Comparison of ENCODE assay signal across 23 mouse cellular contexts in the genomic region with DNA sequence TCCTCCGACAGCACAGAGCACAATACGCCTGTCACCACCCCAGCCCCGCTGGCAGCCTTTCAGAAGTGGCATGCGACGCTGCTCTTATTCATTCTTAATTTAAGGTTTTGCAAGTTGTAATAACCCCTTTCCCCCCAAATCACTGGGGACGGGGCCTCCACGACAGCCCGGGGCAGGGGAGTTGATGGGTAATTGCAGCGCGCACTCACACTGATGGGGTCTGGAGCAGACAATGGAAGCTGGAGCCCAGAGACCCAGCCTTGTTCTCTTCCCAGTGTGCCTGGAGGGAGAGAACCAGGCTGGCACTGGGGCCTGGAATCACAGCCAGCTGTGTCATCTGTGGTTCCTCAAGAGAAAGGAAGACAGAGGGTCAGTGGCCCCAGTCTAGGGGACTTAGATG. TPM values are rescaled to one million over a fixed set of nuclear protein-coding genes. Genes with fewer than 3 reads are reported as not detected.
A peak's percentile ranks its signal among the peaks of the same experiment; 100 is the strongest.
DNase-seq lines count a peak whose midpoint lies in the region; ATAC-seq lines count a peak whose summit lies in the region.
"Had no signal": no experiment of that assay in that cellular context is flagged by ENCODE, and none has a peak within 500 bp of the region (broad histone marks: within the 10 kb centered on the region; RNA-seq: fewer than 3 reads in every experiment).

No protein-coding gene starts in this region.

- DNase-seq in forebrain, embryonic 10.5 days (ENCODE audit: extremely low spot score, low spot score): no peak
- DNase-seq in thymus, postnatal 14 days: no peak
- DNase-seq: adrenal gland, postnatal 25 days; cerebellum, adult 9-10 months; gastrocnemius, postnatal 14 days; kidney, adult 9 months; kidney, postnatal 25 days; layer of hippocampus, postnatal 36 days; right cerebral cortex, postnatal 14 days; thymus, adult 2 months had no signal

- H3K4me1 ChIP-seq in forebrain, embryonic 12.5 days: peaks cover 15% of the 10 kb centered on the region
- peaks cover 55% of the 10 kb centered on the region for H3K4me1 ChIP-seq in forebrain, embryonic 10.5 days
- peaks cover 53% of the 10 kb centered on the region for H3K4me1 ChIP-seq in heart, embryonic 15.5 days (replicated peaks)
- H3K4me1 ChIP-seq in heart, embryonic 11.5 days (ENCODE audit: control insufficient read depth, insufficient read depth, low read length): peaks cover 32% of the 10 kb centered on the region
- peaks cover 25% of the 10 kb centered on the region for H3K4me1 ChIP-seq in neural tube, embryonic 13.5 days (replicated peaks)
- peaks cover 15% of the 10 kb centered on the region for H3K4me1 ChIP-seq in neural tube, embryonic 15.5 days
- no peaks in the 10 kb centered on the region; the same call in 1 of the 2 replicates for H3K4me1 ChIP-seq in forebrain, embryonic 16.5 days (replicated peaks; ENCODE audit: control insufficient read depth, insufficient read depth, low read length)

- H3K9me3 ChIP-seq in forebrain, embryonic 12.5 days: no peaks in the 10 kb centered on the region
- H3K9me3 ChIP-seq in forebrain, embryonic 10.5 days: no peaks in the 10 kb centered on the region
- no peaks in the 10 kb centered on the region for H3K9me3 ChIP-seq in heart, embryonic 15.5 days (replicated peaks)
- H3K9me3 ChIP-seq in heart, embryonic 11.5 days (replicated peaks; ENCODE audit: control insufficient read depth, low read length): no peaks in the 10 kb centered on the region
- no peaks in the 10 kb centered on the region for H3K9me3 ChIP-seq in neural tube, embryonic 13.5 days
- H3K9me3 ChIP-seq in neural tube, embryonic 15.5 days (replicated peaks): no peaks in the 10 kb centered on the region
- no peaks in the 10 kb centered on the region for H3K9me3 ChIP-seq in forebrain, embryonic 16.5 days (ENCODE audit: control insufficient read depth, low read length)
- H3K9me3 ChIP-seq: hindbrain, embryonic 15.5 days had no signal

- H3K36me3 ChIP-seq in forebrain, embryonic 12.5 days (replicated peaks): no peaks in the 10 kb centered on the region
- H3K36me3 ChIP-seq in forebrain, embryonic 10.5 days (replicated peaks): no peaks in the 10 kb centered on the region
- H3K36me3 ChIP-seq in heart, embryonic 15.5 days: no peaks in the 10 kb centered on the region
- H3K36me3 ChIP-seq in heart, embryonic 11.5 days (ENCODE audit: control insufficient read depth, insufficient read depth, low read length): no peaks in the 10 kb centered on the region
- H3K36me3 ChIP-seq in neural tube, embryonic 13.5 days: no peaks in the 10 kb centered on the region
- H3K36me3 ChIP-seq in neural tube, embryonic 15.5 days: no peaks in the 10 kb centered on the region
- no peaks in the 10 kb centered on the region for H3K36me3 ChIP-seq in forebrain, embryonic 16.5 days (ENCODE audit: control insufficient read depth, insufficient read depth)
- H3K36me3 ChIP-seq: hindbrain, embryonic 15.5 days had no signal

- H3K4me3 ChIP-seq in forebrain, embryonic 12.5 days (replicated peaks): no peak overlapping the region
- H3K4me3 ChIP-seq in forebrain, embryonic 10.5 days: no peak overlapping the region
- no peak overlapping the region for H3K4me3 ChIP-seq in heart, embryonic 15.5 days
- H3K4me3 ChIP-seq in heart, embryonic 11.5 days (ENCODE audit: low read depth, low read length): no peak overlapping the region
- no peak overlapping the region for H3K4me3 ChIP-seq in neural tube, embryonic 13.5 days
- no peak overlapping the region for H3K4me3 ChIP-seq in neural tube, embryonic 15.5 days (replicated peaks)
- no peak overlapping the region for H3K4me3 ChIP-seq in forebrain, embryonic 16.5 days (replicated peaks; ENCODE audit: low read length)
- H3K4me3 ChIP-seq: hindbrain, embryonic 15.5 days; layer of hippocampus, adult 2 months had no signal

- 0 out of 2 replicates have a peak overlapping the region, but pooled peaks have one; percentile 31 for H3K27ac ChIP-seq in forebrain, embryonic 12.5 days
- no peak overlapping the region for H3K27ac ChIP-seq in forebrain, embryonic 10.5 days
- 0 out of 2 replicates have a peak overlapping the region, but pooled peaks have one; percentile 29 for H3K27ac ChIP-seq in heart, embryonic 15.5 days
- H3K27ac ChIP-seq in heart, embryonic 11.5 days (ENCODE audit: low read depth, low read length): no peak overlapping the region
- 0 out of 2 replicates have a peak overlapping the region, but pooled peaks have one; percentile 18 for H3K27ac ChIP-seq in neural tube, embryonic 13.5 days (replicated peaks)
- H3K27ac ChIP-seq in neural tube, embryonic 15.5 days (replicated peaks): no peak overlapping the region
- no peak overlapping the region for H3K27ac ChIP-seq in forebrain, embryonic 16.5 days (ENCODE audit: low read length)
- H3K27ac ChIP-seq: hindbrain, embryonic 15.5 days; layer of hippocampus, adult 2 months; macrophage; stomach, postnatal 0 days had no signal

- H3K27me3 ChIP-seq in forebrain, embryonic 12.5 days: peaks cover 41% of the 10 kb centered on the region
- H3K27me3 ChIP-seq in forebrain, embryonic 10.5 days (ENCODE audit: poor library complexity, severe bottlenecking): peaks cover 78% of the 10 kb centered on the region
- H3K27me3 ChIP-seq in heart, embryonic 15.5 days: no peaks in the 10 kb centered on the region
- H3K27me3 ChIP-seq in heart, embryonic 11.5 days (ENCODE audit: control insufficient read depth, insufficient read depth, low read length): no peaks in the 10 kb centered on the region
- H3K27me3 ChIP-seq in neural tube, embryonic 13.5 days: peaks cover 16% of the 10 kb centered on the region
- peaks cover 13% of the 10 kb centered on the region; the same call in 1 of the 2 replicates for H3K27me3 ChIP-seq in neural tube, embryonic 15.5 days (replicated peaks)
- peaks cover 3% of the 10 kb centered on the region; the same call in 1 of the 2 replicates for H3K27me3 ChIP-seq in forebrain, embryonic 16.5 days (replicated peaks; ENCODE audit: control insufficient read depth, insufficient read depth, low read length)

- no peak overlapping the region for H3K4me2 ChIP-seq in forebrain, embryonic 12.5 days
- H3K4me2 ChIP-seq in heart, embryonic 15.5 days: no peak overlapping the region
- H3K4me2 ChIP-seq in heart, embryonic 11.5 days: no peak overlapping the region
- H3K4me2 ChIP-seq in neural tube, embryonic 13.5 days: no peak overlapping the region
- H3K4me2 ChIP-seq in neural tube, embryonic 15.5 days: no peak overlapping the region
- no peak overlapping the region for H3K4me2 ChIP-seq in forebrain, embryonic 16.5 days (ENCODE audit: low read length)
- H3K4me2 ChIP-seq: hindbrain, embryonic 15.5 days; midbrain, embryonic 11.5 days had no signal

- H3K9ac ChIP-seq in forebrain, embryonic 12.5 days: 0 out of 2 replicates have a peak overlapping the region, but pooled peaks have one; percentile 36
- H3K9ac ChIP-seq in heart, embryonic 15.5 days: no peak overlapping the region
- no peak overlapping the region for H3K9ac ChIP-seq in heart, embryonic 11.5 days (ENCODE audit: low read depth, low read length)
- H3K9ac ChIP-seq in neural tube, embryonic 13.5 days: no peak overlapping the region
- no peak overlapping the region for H3K9ac ChIP-seq in neural tube, embryonic 15.5 days (replicated peaks)
- no peak overlapping the region for H3K9ac ChIP-seq in forebrain, embryonic 16.5 days (replicated peaks; ENCODE audit: low read depth, low read length)
- H3K9ac ChIP-seq: hindbrain, embryonic 15.5 days had no signal

- ATAC-seq in forebrain, embryonic 12.5 days (ENCODE audit: low FRiP score): 0 out of 2 replicates have a peak, but pooled peaks have one; percentile 24
- ATAC-seq in heart, embryonic 15.5 days (replicated peaks; ENCODE audit: insufficient number of reproducible peaks, insufficient read depth, low FRiP score, low read depth): no peak
- no peak for ATAC-seq in heart, embryonic 11.5 days (replicated peaks; ENCODE audit: insufficient number of reproducible peaks, low FRiP score, low TSS enrichment)
- ATAC-seq in neural tube, embryonic 13.5 days (ENCODE audit: low read depth): no peak
- no peak for ATAC-seq in neural tube, embryonic 15.5 days (ENCODE audit: low FRiP score)
- peak; percentile 90 for ATAC-seq in forebrain, embryonic 16.5 days
- ATAC-seq: intestine, embryonic 16.5 days; lung, postnatal 0 days had no signal

- WGBS in forebrain, embryonic 12.5 days: 64% methylated on average over 10 of the region's 10 CpGs
- 79% methylated on average over 10 of the region's 10 CpGs for WGBS in forebrain, embryonic 10.5 days
- WGBS in heart, embryonic 15.5 days: 63% methylated on average over 10 of the region's 10 CpGs
- WGBS in heart, embryonic 11.5 days (ENCODE audit: insufficient replicate concordance): 76% methylated on average over 10 of the region's 10 CpGs
- 39% methylated on average over 10 of the region's 10 CpGs for WGBS in neural tube, embryonic 13.5 days
- WGBS in neural tube, embryonic 15.5 days: 38% methylated on average over 10 of the region's 10 CpGs
- 33% methylated on average over 10 of the region's 10 CpGs for WGBS in forebrain, embryonic 16.5 days

RNA-seq across cellular contexts. Expression of gene Casz1, which starts 54.2 kb away (rescaled TPM):
- 2.8 and 3.1 TPM in 2 replicates for polyA plus RNA-seq in forebrain, embryonic 12.5 days (2016; fragmentation: Nextera tagmentation; extraction: Ambion mirVana)
- polyA plus RNA-seq in forebrain, embryonic 10.5 days (2016; fragmentation: Nextera tagmentation; extraction: Ambion mirVana): 4.4 and 4.7 TPM in 2 replicates
- polyA plus RNA-seq in heart, embryonic 15.5 days (2015; fragmentation: Nextera tagmentation; extraction: Ambion mirVana): 20.7 and 22.6 TPM in 2 replicates
- 15.1 and 19.9 TPM in 2 replicates for polyA plus RNA-seq in heart, embryonic 11.5 days (2014; fragmentation: Nextera tagmentation; extraction: Ambion mirVana)
- 16.2 and 17.3 TPM in 2 replicates for polyA plus RNA-seq in neural tube, embryonic 13.5 days (2015; fragmentation: Nextera tagmentation; extraction: Ambion mirVana)
- 11.0 and 12.3 TPM in 2 replicates for polyA plus RNA-seq in neural tube, embryonic 15.5 days (2015; fragmentation: Nextera tagmentation; extraction: Ambion mirVana)
- polyA plus RNA-seq in forebrain, embryonic 16.5 days (2015; fragmentation: Nextera tagmentation; extraction: Ambion mirVana): 0.98 and 1.0 TPM in 2 replicates

Comparison
In these comparisons a context has a peak if more than half of its experiments do, and no peak if none do; other contexts are left out.
1. H3K27ac ChIP-seq: peak in forebrain, embryonic 12.5 days (single experiment), heart, embryonic 15.5 days (single experiment) and neural tube, embryonic 13.5 days (single experiment); none in forebrain, embryonic 10.5 days (single experiment), heart, embryonic 11.5 days (single experiment), neural tube, embryonic 15.5 days (single experiment) and forebrain, embryonic 16.5 days (single experiment).
2. ATAC-seq: peak in forebrain, embryonic 12.5 days (single experiment) and forebrain, embryonic 16.5 days (single experiment); none in heart, embryonic 15.5 days (single experiment), heart, embryonic 11.5 days (single experiment), neural tube, embryonic 13.5 days (single experiment) and neural tube, embryonic 15.5 days (single experiment).